Mouse (Mus musculus): ENCODE measurements around the gene Slc25a1.

- TF ChIP-seq GATA1 (IDR thresholded peaks at IDR 0.05; ENCODE audit: low read length) (no peak), TAL1 (IDR thresholded peaks at IDR 0.05; ENCODE audit: low read length) (no peak)
These were observed 17.2 kb upstream of the Slc25a1 start for GRCm38 (mm10) chr16:17945081-17945831.

Data from erythroblast, embryonic 14.5 days (primary cell).